Comparison of ENCODE assay signal across 12 mouse cellular contexts in genomic region chr17:7079558-7079957, GRCm38 (mm10). TPM values are rescaled to one million over a fixed set of nuclear protein-coding genes. Genes with fewer than 3 reads are reported as not detected.
DNase-seq lines count a peak whose midpoint lies in the region; ATAC-seq and TF ChIP-seq lines count a peak whose summit lies in the region.
"Not testable (repeated sequence)": the region's sequence is repeated elsewhere in the genome, so short reads cannot be mapped to it uniquely, and the experiment has no call there.
"Had no signal": no experiment of that assay in that cellular context is flagged by ENCODE, and none has a peak within 500 bp of the region (broad histone marks: within the 10 kb centered on the region; RNA-seq: fewer than 3 reads in every experiment).

No protein-coding gene starts in this region.

- H3K4me3 ChIP-seq in cerebellum, adult 2 months (replicated peaks; ENCODE audit: insufficient read depth, low read depth, low read length): not testable (repeated sequence)

- peak; percentile 83 for ATAC-seq in CD4-positive, CD25-positive, alpha-beta regulatory T cell, adult 4 months

- H3K4me1 ChIP-seq in cerebellum, adult 2 months (ENCODE audit: control insufficient read depth, insufficient read depth, low read length): not testable (repeated sequence)

- TF ChIP-seq POLR2A in cerebellum, adult 2 months (IDR thresholded peaks at IDR 0.05; ENCODE audit: borderline replicate concordance, insufficient read depth, low read length): not testable (repeated sequence)

- not testable (repeated sequence) for H3K27me3 ChIP-seq in cerebellum, adult 2 months (ENCODE audit: control insufficient read depth, insufficient read depth, low read length)

- peak; percentile 34 to 44 for DNase-seq in cerebellum, adult 2 months
- DNase-seq in gastrocnemius, adult 18-20 months (ENCODE audit: low spot score): peak; percentile 57
- peak; percentile 59 to 69 for DNase-seq in heart, postnatal 36 days
- peak; percentile 81 for DNase-seq in layer of hippocampus, adult 11-12 months (ENCODE audit: low spot score)
- DNase-seq in left cerebral cortex, postnatal 4 days: peak; percentile 62
- DNase-seq in natural killer cell, adult 2 months (ENCODE audit: low spot score in 2 of 2): peak; percentile 44 to 61
- peak; percentile 81 for DNase-seq in testis, postnatal 10 days (ENCODE audit: low spot score)

- 0% methylated on average over 1 of the region's 4 CpGs for WGBS in cerebellum, adult 2 months

- TF ChIP-seq CTCF in cerebellum, adult 2 months (IDR thresholded peaks at IDR 0.05; ENCODE audit: borderline replicate concordance, insufficient read depth, low read depth, low read length): peak; percentile 14; the same call in 1 of the 2 replicates

- intact Hi-C loops in heart, postnatal 36 days (cut with DNase I); left cerebral cortex, postnatal 4 days (cut with DNase I): not testable (repeated sequence)

- not testable (repeated sequence) for H3K27ac ChIP-seq in cerebellum, adult 2 months (ENCODE audit: insufficient read depth, low read length)

RNA-seq across cellular contexts. Expression of gene Gm1604a, which starts 54.2 kb away (rescaled TPM):
- not detected for polyA plus RNA-seq in CD4-positive, CD25-positive, alpha-beta regulatory T cell, adult 4 months (2017; shearing (Covaris generic))
- polyA plus RNA-seq in cerebellum, adult 2 months (2012; rRNA removed): 0.33 and 0.68 TPM in 2 replicates
- not detected for total RNA-seq in gastrocnemius, adult 18-20 months (2021)
- total RNA-seq in heart, postnatal 36 days (2021): not detected
- 1 to 10 TPM in 1 of 2 experiments, not detected in 1; 1.1 TPM for total RNA-seq in left cerebral cortex, postnatal 4 days (2021)
- polyA plus RNA-seq: embryonic facial prominence, embryonic 15.5 days; hindbrain, embryonic 13.5 days; limb, embryonic 10.5 days; macrophage had no signal
